Mouse (Mus musculus) limb, embryonic 14.5 days (tissue): ENCODE data around the gene Gm20517. TPM values are rescaled to one million over a fixed set of nuclear protein-coding genes. Genes with fewer than 3 reads are reported as not detected.
"Not testable (repeated sequence)": the region's sequence is repeated elsewhere in the genome, so short reads cannot be mapped to it uniquely, and the experiment has no call there.

Source experiments
- ATAC-seq: fragments of 200-750 bp; cut with Nextera tagmentation; 2 replicates; pipeline ENCODE4 v1.8.0; 2017; ENCODE audit warnings: low read depth, moderate number of reproducible peaks, moderate TSS enrichment; ENCODE audit not compliant: low FRiP score
- DNase-seq: peaks from one replicate; pipeline ENCODE4 v3.0.0-alpha.2; 2015; ENCODE audit warnings: low spot score
- H3K27ac ChIP-seq: fragments of 300-500 bp; sonication (generic); replicated peaks from 2 replicates; pipeline ENCODE4 v1.5.1; 2014; ENCODE audit warnings: low read depth, mild to moderate bottlenecking, low read length, moderate library complexity, mixed read lengths
- H3K27me3 ChIP-seq: fragments of 300-500 bp; sonication (generic); 2 replicates; pipeline ENCODE4 v1.6.1; 2014; ENCODE audit warnings: low read length, mixed read lengths; ENCODE audit not compliant: control insufficient read depth, insufficient read depth
- H3K36me3 ChIP-seq: fragments of 300-500 bp; sonication (generic); 2 replicates; pipeline ENCODE4 v1.6.1; 2014; ENCODE audit warnings: mild to moderate bottlenecking, low read length, moderate library complexity, mixed read lengths; ENCODE audit not compliant: control insufficient read depth, insufficient read depth
- H3K4me1 ChIP-seq: fragments of 300-500 bp; sonication (generic); 2 replicates; pipeline ENCODE4 v1.6.1; 2014; ENCODE audit warnings: antibody characterized with exemption, low read length, mixed read lengths; ENCODE audit not compliant: control insufficient read depth, insufficient read depth
- H3K4me2 ChIP-seq: fragments of 300-500 bp; sonication (generic); replicated peaks from 2 replicates; pipeline ENCODE4 v1.6.1; 2014; ENCODE audit warnings: low read depth, mild to moderate bottlenecking, low read length, moderate library complexity; ENCODE audit not compliant: severe bottlenecking
- H3K4me3 ChIP-seq: fragments of 300-500 bp; sonication (generic); replicated peaks from 2 replicates; pipeline ENCODE4 v1.5.1; 2014; ENCODE audit warnings: low read length
- H3K9ac ChIP-seq: fragments of 300-500 bp; sonication (generic); 2 replicates; pipeline ENCODE4 v1.6.1; 2014; ENCODE audit warnings: mild to moderate bottlenecking, low read depth, low read length, moderate library complexity; ENCODE audit not compliant: severe bottlenecking
- H3K9me3 ChIP-seq: fragments of 300-500 bp; sonication (generic); 2 replicates; pipeline ENCODE4 v1.6.1; 2016; ENCODE audit warnings: low read length; ENCODE audit not compliant: control insufficient read depth
- POLR2A ChIP-seq: fragments of 200-500 bp; IDR thresholded peaks from 2 replicates; pipeline ENCODE4 v1.8.0; 2012; ENCODE audit warnings: inconsistent platforms, mild to moderate bottlenecking, moderate library complexity, borderline replicate concordance; ENCODE audit not compliant: insufficient read depth, insufficient read length; ENCODE audit errors: extremely low read depth
- WGBS: fragments of 180-500 bp; shearing (Covaris S2); extraction: QIAGEN DNeasy Blood & Tissue Kit; methylation state at CpG from one replicate; pipeline ENCODE4 v1.1.7; 2014; 5-methylcytosine and 5-hydroxymethylcytosine counted together
- polyA plus RNA-seq, 2 experiments: library from polyadenylated mRNA; depleted of rRNA in 1 of 2; stranded (reverse) in 1 of 2; unstranded in 1 of 2; fragments of >200 nt; fragmentation: Nextera tagmentation in 1 of 2; extraction: Ambion mirVana in 1 of 2; gene quantifications; 2 replicates each; pipeline versions ENCODE4 v1.2.1 to v1.2.3; 2012 to 2014

Gene Gm20517
- polyA plus RNA-seq, 2 experiments, result 1.3 to 1.4 TPM

DNA sequence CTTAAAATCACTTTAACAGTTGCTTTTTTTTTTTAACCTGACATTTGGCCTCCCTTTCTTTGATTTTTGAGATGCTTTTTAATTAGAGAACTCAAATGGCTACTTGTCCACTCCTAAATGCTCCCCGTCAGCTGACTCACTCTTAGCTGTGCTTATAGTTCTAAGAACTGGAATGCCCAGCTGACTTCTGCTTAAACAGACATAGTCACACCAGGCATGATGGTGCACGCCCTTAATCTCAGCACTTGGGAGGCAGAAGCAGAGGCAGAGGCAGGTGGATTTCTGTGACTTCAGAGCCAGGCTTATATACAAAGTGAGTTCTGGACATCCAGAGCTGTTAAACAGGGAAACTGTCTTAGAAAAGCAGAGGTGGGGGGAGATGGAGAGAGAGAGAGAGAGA is 40.6 kb downstream of the Gm20517 start:
- no peaks in the 10 kb centered on the region for H3K9me3 ChIP-seq
- H3K4me3 ChIP-seq, result no peak overlapping the region
- H3K36me3 ChIP-seq, result peaks cover 9% of the 10 kb centered on the region; the same call in 1 of the 2 replicates
- H3K9ac ChIP-seq, result no peak overlapping the region
- WGBS, result 78% methylated on average over 2 of the region's 2 CpGs
- no peaks in the 10 kb centered on the region for H3K27me3 ChIP-seq
- H3K4me1 ChIP-seq, result no peaks in the 10 kb centered on the region
- DNase-seq, result no peak
- H3K27ac ChIP-seq, result no peak overlapping the region
- no peak overlapping the region for H3K4me2 ChIP-seq
- no peak for TF ChIP-seq POLR2A
- ATAC-seq, result no peak

GRCm38 (mm10) chr17:47654346-47654745 is 43.0 kb downstream of the Gm20517 start:
- not testable (repeated sequence) for ATAC-seq, H3K27ac ChIP-seq, H3K4me3 ChIP-seq, H3K4me2 ChIP-seq, H3K9ac ChIP-seq, DNase-seq, H3K36me3 ChIP-seq, H3K4me1 ChIP-seq, H3K9me3 ChIP-seq, H3K27me3 ChIP-seq
- WGBS, result 95% methylated on average over 8 of the region's 8 CpGs

GRCm38 (mm10) chr17:47655697-47656096 is 44.3 kb downstream of the Gm20517 start:
- 82% methylated on average over 5 of the region's 5 CpGs for WGBS
- Histone ChIP-seq H3K9me3 (no peaks in the 10 kb centered on the region), H3K4me2 (no peak overlapping the region), H3K9ac (no peak overlapping the region), H3K27me3 (no peaks in the 10 kb centered on the region), H3K27ac (no peak overlapping the region), H3K4me1 (no peaks in the 10 kb centered on the region), H3K36me3 (peaks cover 12% of the 10 kb centered on the region; the same call in 1 of the 2 replicates), H3K4me3 (no peak overlapping the region)
- DNase-seq (no peak), ATAC-seq (no peak)
- TF ChIP-seq POLR2A, result no peak

GRCm38 (mm10) chr17:47657901-47658300 is 46.5 kb downstream of the Gm20517 start:
- H3K9me3 ChIP-seq, result no peaks in the 10 kb centered on the region
- H3K9ac ChIP-seq, result no peak overlapping the region
- H3K4me2 ChIP-seq, result no peak overlapping the region
- H3K27me3 ChIP-seq, result no peaks in the 10 kb centered on the region
- no peak for TF ChIP-seq POLR2A
- H3K36me3 ChIP-seq, result peaks cover 10% of the 10 kb centered on the region; the same call in 1 of the 2 replicates
- no peak overlapping the region for H3K27ac ChIP-seq
- 82% methylated on average over 4 of the region's 4 CpGs for WGBS
- no peak for DNase-seq
- no peak for ATAC-seq
- no peaks in the 10 kb centered on the region for H3K4me1 ChIP-seq
- no peak overlapping the region for H3K4me3 ChIP-seq

- no peak overlapping the region for H3K4me2 ChIP-seq
- no peak for TF ChIP-seq POLR2A
- H3K27ac ChIP-seq, result no peak overlapping the region
- no peaks in the 10 kb centered on the region for H3K9me3 ChIP-seq
- H3K4me3 ChIP-seq, result no peak overlapping the region
- H3K36me3 ChIP-seq, result peaks cover 8% of the 10 kb centered on the region; the same call in 1 of the 2 replicates
- no peaks in the 10 kb centered on the region for H3K27me3 ChIP-seq
- 83% methylated on average over 3 of the region's 3 CpGs for WGBS
- H3K9ac ChIP-seq, result no peak overlapping the region
- ATAC-seq (no peak), DNase-seq (no peak)
- no peaks in the 10 kb centered on the region for H3K4me1 ChIP-seq
Measured at GRCm38 (mm10) chr17:47658741-47659243, 47.4 kb downstream of the Gm20517 start.

GRCm38 (mm10) chr17:47663009-47663713 is 51.8 kb downstream of the Gm20517 start:
- WGBS, result 73% methylated on average over 9 of the region's 9 CpGs
- Histone ChIP-seq H3K4me2 (no peak overlapping the region), H3K27ac (no peak overlapping the region), H3K27me3 (no peaks in the 10 kb centered on the region), H3K36me3 (0 out of 2 replicates have a peak, but pooled peaks cover 4% of the 10 kb centered on the region), H3K4me1 (no peaks in the 10 kb centered on the region), H3K9ac (no peak overlapping the region), H3K9me3 (no peaks in the 10 kb centered on the region), H3K4me3 (no peak overlapping the region)
- no peak for ATAC-seq
- no peak for DNase-seq
- TF ChIP-seq POLR2A, result no peak
